Mouse (Mus musculus) R1 (cell line): Measurements from ENCODE around the gene Nsfl1c.
A peak's percentile ranks its signal among the peaks of the same experiment; 100 is the strongest.

Source experiments
- DNase-seq: peaks from one replicate; pipeline ENCODE4 v3.0.0-alpha.2; 2018; ENCODE audit warnings: low read depth, low spot score

Nsfl1c gene

GRCm38 (mm10) chr2:151543063-151543895, 49.3 kb downstream of the Nsfl1c start:
- peak; percentile 62 for DNase-seq

GRCm38 (mm10) chr2:151544673-151545072, 50.7 kb downstream of the Nsfl1c start:
- no peak for DNase-seq

GRCm38 (mm10) chr2:151546571-151546970, 52.6 kb downstream of the Nsfl1c start:
- no peak for DNase-seq

- no peak for DNase-seq
Observed at GRCm38 (mm10) chr2:151549615-151550121, 55.7 kb downstream of the Nsfl1c start.
